Mouse (Mus musculus): ENCODE data around the gene Hspb11. TPM values are rescaled to one million over a fixed set of nuclear protein-coding genes. Genes with fewer than 3 reads are reported as not detected.

Gene Hspb11
- total RNA-seq, 1 experiment from 2014 or later = 26.8 TPM

DNA sequence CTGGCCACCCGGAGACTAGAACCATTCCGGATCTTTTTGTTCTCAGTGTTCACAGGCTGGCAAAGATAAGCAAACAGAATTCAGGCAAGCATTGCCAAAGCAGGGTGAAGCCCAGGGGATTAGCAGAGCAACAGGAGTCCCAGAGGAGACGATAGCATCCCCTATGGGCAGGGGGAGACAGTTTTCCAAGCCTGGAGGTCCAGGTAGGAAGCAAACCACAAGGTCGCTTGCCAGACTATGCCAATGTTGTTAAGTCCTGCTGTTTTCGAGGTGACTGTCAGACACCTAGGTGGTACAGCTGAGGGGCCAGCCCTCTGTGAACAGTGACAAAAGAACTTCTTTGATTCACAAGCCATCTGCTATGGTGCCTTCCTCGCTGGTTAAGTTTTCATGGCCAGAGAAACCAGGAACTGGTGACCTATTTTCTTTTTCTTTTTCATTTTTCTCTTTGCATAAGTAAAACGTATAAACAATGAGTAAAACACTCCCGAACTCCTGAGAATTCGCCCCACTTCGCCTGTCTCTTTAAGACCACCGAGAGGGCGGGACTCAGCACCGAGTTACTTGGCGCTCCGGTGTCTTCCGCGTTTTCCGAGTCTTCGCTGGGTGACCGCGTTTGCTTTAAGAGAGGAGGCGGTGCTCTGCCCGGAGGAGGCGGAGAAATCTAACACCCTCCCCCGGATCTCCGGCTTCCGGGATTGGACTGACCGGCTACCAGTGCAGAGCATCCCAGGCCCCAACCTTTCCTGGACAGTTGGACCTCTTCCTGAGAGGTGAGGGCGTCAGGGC is 60.5 kb downstream of the Hspb11 start, which contains the start of gene Yipf1:
TSS of gene Yipf1 (plus strand) at position 674 of the 789 bp plus-strand sequence.
- peak; percentile 89 for DNase-seq

DNA sequence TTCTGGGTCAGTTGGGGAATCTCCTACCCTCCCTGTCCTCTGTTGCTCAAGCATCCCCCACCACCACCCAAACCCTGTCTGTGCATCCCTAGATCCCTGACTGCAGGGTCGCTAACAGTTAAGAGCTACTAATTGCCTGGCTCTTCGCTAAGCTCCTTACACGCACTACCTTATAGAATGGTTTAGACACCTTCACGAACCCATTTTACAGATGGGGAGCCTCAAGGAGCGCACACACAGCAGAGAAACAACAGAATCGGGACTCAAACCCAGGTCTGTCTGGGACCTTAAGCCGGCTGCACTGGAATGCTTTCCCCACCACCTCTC is 61.0 kb downstream of the Hspb11 start:
- no peak for DNase-seq

- DNase-seq = no peak
These were observed 65.3 kb downstream of the Hspb11 start for GRCm38 (mm10) chr4:107318646-107319045.

DNA sequence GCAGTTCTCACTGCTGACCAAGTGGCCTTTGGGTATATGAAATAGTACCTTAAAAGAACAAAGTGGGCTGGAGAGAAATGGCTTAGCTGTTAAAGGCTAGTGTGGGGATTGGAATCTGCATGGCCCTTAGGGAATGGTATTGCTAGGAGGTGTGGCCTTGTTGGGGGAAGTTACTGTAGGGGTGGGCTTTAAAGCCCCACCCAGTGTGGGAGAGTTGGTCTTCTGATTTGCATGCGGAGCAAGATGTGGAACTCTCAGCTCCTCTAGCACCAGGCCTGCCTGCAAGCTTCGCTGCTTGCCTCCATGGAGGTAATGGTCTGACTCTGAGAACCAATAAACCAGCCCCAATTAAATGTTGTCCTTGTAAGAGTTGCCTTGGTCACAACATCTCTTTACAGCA is 67.6 kb downstream of the Hspb11 start:
- no peak for DNase-seq

DNA sequence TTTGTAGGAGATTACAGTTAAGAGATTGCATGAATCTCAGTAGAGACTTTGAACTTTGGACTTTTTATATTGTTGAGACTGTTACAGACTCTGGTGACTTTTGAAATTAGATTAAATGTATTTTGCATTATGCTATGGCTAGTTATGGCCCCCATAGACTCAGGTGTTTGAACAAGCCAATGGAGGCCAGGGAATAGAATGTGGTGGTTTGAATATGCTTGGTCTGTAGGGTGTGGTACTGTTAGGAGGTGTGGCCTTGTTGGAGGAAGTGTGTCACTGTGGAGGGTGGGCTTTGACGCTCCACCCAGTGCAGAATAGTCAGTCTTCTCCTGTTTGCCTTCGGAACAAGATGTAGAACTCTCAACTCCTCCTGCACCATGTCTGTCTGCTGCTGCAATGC is 69.7 kb downstream of the Hspb11 start:
- DNase-seq = no peak

- no peak for DNase-seq
These were observed 75.1 kb downstream of the Hspb11 start for GRCm38 (mm10) chr4:107328530-107328929.

Other genes starting within 250 kb of the Hspb11 start
- gene Mrpl37, start 186.7 kb upstream of the Hspb11 start, total RNA-seq (2021) = 92.2 and 107 TPM in 2 replicates
- gene Cyb5rl, start 186.6 kb upstream of the Hspb11 start, total RNA-seq (2021) = 18.7 and 29.8 TPM in 2 replicates
- not detected in 2 replicates for gene Cdcp2, start 156.7 kb upstream of the Hspb11 start, total RNA-seq (2021)
- gene Tmem59, start 75.2 kb upstream of the Hspb11 start, total RNA-seq (2021) = 418 and 440 TPM in 2 replicates
- 28.9 and 34.6 TPM in 2 replicates for gene Tceanc2, start 74.5 kb upstream of the Hspb11 start, total RNA-seq (2021)
- 0.30 TPM in 1 of 2 replicates, not detected in the other for gene Ldlrad1, start 44.4 kb upstream of the Hspb11 start, total RNA-seq (2021)
- gene Lrrc42, start 61 bp upstream of the Hspb11 start, total RNA-seq (2021) = 36.0 and 46.9 TPM in 2 replicates
- gene Dio1, start 53.6 kb downstream of the Hspb11 start, total RNA-seq (2021) = 2.5 TPM in 1 of 2 replicates, not detected in the other
- gene Yipf1, start 60.8 kb downstream of the Hspb11 start, total RNA-seq (2021) = 85.7 and 117 TPM in 2 replicates
- 12.3 and 14.2 TPM in 2 replicates for gene Ndc1, start 114.2 kb downstream of the Hspb11 start, total RNA-seq (2021)
- 0.79 TPM in 1 of 2 replicates, not detected in the other for gene Glis1, start 181.0 kb downstream of the Hspb11 start, total RNA-seq (2021)

All from adrenal gland, postnatal 25 days (tissue).